Mouse (Mus musculus) heart, postnatal 14 days (tissue): ENCODE data around the gene Acyp2. TPM values are rescaled to one million over a fixed set of nuclear protein-coding genes. Genes with fewer than 3 reads are reported as not detected.

Experiments
- DNase-seq, 2 experiments: peaks; one replicate each; pipeline ENCODE4 v3.0.0; 2021 to 2022
- intact Hi-C: fragments of 180-260 bp; cut with DNase I; formaldehyde crosslinking; loops from one replicate; pipeline ENCODE4 v1.15.1; 2025
- total RNA-seq, 2 experiments: library from RNA; stranded (reverse); gene quantifications; 2 replicates each; pipeline ENCODE4 v1.2.3; 2021

Gene Acyp2
- total RNA-seq, 2 experiments from 2014 or later: 62.3 to 66.1 TPM

DNA sequence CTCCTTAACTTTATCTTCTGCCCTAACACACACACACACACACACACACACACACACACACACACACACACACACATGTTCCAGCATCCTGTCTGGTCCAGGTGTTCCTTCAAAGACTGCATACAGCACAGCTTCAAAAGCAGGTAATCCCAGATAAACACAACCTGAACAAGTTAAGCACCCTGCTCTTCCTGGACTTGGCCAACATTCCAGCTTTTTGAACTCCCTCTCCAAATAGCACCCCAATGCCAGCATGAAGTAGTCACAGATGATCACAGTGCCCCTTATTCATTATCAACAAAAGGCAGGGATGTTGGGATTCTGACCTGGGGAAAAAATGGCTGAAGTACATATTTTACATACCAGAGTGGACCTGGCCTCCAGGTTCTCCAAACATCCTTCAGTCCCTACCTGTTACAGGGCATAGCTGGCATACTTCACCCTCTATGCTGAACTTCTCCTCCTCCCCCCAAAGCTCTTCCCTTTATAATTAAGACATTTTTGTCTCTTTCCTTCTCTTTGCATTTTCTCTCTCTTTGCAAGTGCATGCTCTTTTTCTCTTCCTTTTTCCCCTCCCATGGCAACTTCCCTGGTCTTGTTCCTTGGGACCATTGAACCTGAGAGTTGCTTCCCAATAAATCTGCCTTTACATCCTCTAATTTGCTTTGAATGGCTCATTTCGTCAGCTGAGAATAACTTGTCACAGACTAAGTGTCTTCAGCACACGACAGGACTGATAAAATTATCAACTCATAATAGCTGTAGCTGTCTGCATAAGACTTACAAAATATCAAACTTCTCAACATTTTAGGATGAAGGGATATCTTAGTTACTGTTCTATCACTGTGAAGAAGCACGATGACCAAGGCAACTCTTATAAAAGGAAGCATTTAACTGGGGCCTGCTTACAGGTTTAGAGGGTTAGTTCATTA is 41.5 kb downstream of the Acyp2 start:
- DNase-seq: no peak

DNA sequence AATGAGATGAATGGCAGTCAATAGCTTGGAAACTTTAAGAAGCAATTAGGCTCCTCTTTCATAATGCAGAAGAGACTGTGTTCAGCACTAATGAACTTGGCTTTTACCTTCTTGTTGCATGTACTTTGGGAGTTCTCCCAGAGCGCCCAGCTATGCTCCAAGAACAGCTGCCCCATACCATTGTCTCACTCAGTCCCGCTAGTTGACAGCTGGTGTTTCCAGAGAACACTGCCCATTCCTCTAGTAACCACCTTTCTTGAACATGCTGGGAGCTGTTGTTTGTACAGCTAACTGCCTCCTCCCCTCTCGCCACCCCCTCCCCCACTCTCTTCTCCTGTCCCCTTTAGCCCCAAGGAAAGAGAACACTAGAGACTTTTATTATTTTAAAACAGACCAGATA is 52.1 kb downstream of the Acyp2 start:
- intact Hi-C loops: no loop called here
- DNase-seq: no peak

More for the DNA sequence above, 41.5 kb downstream of the Acyp2 start:
- intact Hi-C loops: no loop called here

DNA sequence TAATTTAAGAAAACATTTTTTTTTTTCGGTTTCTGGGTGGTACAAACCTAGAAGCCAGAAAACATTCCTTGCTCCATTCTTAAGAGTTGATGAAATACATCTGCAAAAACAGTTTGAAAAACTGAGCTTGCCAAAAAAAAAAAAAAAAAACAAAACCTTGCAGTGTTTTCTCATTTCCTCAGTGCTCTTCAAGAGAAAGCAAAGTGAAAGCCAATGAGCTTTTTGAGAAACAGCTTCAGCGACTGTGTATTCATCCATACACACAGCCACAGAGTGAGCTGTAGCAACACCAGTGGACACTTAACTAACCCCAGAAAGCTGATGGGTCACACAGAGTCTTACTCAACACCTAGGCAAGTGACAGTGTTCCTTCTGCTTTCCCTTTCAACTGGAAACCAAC is 69.4 kb downstream of the Acyp2 start:
- peak; percentile 9 to 10 for DNase-seq
- intact Hi-C loops: no loop called here

DNA sequence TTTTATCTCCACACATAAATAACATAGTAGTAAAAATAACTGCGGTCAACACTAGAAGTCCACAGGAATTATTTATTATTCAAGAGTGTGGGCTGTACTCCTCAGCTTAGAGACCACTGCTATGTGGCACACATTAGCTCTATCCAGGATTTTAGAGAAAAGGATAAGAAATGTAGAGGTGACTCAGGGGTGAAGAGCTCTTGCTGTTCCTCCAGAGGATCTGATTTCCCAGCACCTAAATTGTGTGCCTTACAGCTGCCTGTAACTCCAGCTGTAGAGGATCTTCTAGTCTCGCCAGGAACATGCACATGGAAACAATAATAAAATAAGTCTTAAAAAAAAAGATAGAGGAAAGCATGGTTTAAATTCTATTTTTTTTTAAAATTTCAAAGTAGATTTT is 70.5 kb downstream of the Acyp2 start:
- peak in 1 of 2 experiments; percentile 9 for DNase-seq
- intact Hi-C loops: no loop called here

DNA sequence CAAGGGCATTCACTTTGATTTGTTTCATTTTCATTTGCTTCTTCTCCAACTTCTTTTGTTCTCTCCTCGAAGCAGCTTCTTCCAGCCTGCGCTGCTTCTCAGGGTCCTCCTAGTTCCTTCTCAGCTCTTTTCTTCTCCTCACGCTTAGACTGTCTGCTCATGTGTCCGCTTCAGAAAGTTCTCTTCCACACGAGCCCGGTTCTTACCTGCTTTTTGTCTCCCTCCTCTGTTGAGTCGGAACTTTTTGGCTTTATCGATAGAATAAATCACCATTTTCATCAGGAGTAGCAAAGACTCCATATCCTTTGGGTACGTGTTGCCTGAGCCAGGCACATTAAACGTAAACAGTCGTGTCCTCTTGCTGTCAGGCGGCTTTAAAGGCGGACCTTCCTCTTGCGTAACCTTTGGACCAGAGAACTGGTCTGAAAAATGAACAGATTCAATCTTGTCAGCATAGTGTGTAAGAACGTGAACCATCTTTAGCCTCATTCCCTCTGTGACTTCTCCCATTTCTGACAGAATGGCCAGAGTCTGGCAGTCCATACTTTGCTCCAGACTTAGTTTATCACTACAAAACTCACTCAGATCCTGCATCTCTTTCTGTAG is 76.5 kb downstream of the Acyp2 start:
- DNase-seq: no peak
- intact Hi-C loops: no loop called here

DNA sequence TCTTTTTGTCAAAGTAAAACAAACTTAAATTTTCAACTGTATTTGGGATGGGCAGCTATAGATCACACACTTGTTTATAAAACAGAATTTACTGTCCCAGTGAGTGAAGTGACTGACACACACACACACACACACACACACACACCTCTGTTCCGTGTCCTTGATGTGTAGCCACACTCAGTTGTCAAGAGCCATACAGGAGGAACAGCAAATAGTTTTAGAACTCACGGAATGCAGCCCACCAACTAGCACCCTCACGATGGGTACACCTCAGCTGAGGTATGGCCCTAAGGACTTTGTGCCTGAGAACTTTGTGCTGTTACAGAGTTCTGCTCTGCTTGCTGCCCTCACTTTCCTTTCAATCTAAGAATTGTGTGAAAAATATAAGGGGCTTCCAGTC is 78.8 kb downstream of the Acyp2 start:
- no peak for DNase-seq
- intact Hi-C loops: no loop called here

DNA sequence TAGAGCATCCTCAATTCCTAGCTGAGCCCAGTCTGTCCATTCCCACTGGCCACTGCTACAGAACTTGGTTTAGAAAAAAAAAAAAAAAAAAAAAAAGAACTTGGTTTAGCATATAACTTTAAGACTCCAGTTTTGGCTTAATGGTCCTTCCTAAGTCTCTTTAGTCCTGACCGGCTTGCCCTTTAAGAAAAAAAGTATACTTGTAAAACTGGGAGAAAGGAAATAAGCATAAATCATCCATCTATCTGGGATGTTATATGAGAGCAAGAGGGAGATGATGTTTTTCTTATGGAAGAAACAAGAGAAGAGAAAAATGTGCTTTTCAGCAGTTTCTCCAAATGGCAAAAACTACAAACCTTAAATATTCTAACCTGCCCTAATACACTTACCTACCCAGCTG is 89.2 kb downstream of the Acyp2 start:
- intact Hi-C loops: no loop called here
- DNase-seq: no peak

DNA sequence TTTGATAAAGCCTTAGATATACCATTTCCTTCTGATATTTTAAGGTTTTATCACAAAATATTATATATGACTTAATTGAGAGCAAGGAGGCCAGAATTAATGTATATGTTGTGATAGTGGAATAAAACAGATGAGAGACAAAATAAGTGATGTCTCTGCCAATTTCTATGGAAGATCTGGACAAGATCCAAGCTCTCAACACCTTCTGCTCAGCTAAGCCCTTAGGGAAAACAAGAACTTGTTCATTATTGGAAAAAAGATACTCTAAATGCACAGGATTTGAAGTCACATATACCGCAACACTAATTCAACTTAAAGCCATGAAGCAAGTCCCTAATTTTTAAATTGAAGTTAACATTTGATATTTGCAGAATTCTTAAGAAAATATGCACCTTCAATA is 96.0 kb downstream of the Acyp2 start:
- intact Hi-C loops: no loop called here
- no peak for DNase-seq

DNA sequence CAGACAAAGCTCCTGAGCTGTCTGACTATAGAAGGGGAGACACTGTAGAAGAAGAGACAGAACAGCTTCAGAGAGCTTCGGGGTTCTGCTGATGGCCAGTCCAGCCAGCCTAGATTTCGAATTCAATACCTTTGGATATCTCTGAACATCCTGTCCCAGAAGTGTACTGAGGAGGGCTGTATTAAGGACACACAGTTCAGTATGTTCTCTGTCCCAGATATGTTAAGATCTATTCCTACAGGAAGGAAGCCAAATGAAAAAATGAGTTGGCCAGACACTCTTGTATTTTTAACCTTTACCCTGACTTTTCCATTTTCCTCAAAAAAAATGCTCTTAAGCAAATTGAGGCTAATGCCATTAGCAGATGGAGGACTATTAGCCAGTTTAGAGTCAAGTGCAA is 132.3 kb downstream of the Acyp2 start:
- peak in 1 of 2 experiments; percentile 5 for DNase-seq
- intact Hi-C loops: no loop called here

DNA sequence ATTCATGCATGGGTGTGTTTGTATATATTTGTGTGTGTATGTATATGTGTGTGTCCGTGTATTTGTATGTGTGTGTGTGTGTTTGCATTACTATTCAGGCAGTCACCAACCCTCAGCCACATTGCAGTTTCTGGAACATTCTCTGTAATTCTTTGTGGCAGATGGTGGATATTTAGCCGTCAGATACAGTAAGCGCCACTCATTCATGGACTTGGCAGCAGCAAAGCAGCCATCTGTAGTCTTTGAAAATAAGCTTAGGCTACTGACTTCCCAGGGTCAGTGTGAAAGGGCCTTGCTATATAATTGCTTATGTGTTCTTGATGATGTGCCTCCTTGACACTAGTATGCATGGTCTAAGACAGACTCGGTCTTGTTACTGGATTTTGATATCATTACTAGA is 141.2 kb downstream of the Acyp2 start:
- DNase-seq: no peak
- intact Hi-C loops: no loop called here

DNA sequence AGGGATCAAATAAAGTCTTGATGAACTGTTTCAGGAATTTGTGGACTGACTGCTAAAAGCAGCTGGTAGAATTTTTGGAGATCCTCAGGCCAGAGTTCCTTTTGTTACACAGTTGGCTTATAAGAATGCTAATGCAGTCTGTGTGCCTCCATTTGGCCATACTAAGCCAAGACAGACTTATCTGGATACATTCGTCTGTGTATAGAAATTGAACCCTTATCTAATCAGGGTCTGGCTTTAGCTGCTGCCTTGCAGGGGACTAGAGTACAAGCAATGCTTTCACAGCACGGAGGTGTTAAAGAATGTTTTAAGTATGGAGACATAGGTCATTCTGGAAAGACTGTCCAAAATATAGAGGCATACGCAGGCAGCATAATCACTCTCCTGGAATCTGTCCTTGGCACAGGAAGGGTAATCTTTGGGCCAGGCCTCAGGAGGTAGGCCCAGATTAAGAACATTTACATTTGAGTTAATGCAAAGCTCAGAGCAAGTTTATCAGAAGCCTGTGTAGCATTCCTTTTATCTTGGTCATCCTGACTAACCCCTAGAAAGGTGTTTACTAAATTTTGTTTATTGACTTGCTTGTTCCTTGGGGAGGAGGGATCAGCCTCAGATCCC is 150.5 kb downstream of the Acyp2 start:
- no peak for DNase-seq
- intact Hi-C loops: no loop called here

DNA sequence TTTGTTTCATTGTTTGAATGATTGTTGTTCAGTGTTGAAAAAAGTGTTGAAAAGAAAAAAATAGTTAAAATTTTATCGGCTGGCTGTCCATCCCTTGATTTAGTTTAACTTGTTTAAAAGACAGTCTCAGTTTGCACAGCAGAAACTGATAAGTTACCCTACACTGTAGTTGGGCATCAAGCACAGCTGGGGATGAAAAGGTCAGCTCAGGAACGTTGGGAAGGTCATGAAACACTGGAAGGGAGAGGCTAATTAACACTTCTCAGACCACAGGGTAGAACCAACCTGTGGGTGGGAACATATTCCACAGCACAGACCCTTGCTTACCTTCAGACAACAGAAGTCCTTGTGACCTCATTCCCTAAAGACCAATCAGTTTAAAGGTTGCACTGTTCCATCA is 152.2 kb downstream of the Acyp2 start:
- intact Hi-C loops: no loop called here
- DNase-seq: no peak

DNA sequence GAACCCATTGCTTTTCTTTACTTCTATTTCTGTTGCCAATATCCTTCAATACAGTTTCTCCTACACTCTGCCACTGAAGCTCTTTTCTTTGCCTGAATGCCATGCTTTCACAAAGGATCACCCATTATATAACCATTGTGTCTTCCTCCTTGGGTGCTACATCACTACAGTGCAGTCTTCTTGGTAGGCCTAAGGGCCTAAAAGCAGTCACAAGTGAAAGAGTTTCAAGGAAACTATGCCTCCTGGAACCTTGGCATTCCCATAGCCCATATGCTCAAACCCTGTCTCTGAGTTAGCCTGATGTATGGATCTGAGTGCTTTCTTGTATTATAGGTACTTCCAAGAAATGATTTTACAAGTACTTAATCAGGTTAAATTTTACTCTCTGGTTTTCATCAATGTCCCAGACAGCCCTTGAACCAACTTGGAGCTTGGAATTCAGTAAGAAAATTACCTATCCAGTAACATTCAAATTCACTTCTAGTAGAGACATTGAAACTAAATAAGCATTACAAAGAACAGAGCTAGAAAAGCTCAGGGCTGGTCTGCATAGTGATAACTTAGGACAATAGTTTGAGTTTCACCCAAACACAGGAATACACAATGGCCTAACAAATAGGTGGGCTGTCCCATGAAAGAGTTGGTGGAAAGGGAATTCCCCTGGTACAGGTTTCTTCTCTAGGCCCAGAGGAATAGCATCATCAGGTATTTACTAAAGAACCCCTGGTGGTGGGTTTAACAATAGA is 157.7 kb downstream of the Acyp2 start:
- intact Hi-C loops: no loop called here
- DNase-seq: no peak

DNA sequence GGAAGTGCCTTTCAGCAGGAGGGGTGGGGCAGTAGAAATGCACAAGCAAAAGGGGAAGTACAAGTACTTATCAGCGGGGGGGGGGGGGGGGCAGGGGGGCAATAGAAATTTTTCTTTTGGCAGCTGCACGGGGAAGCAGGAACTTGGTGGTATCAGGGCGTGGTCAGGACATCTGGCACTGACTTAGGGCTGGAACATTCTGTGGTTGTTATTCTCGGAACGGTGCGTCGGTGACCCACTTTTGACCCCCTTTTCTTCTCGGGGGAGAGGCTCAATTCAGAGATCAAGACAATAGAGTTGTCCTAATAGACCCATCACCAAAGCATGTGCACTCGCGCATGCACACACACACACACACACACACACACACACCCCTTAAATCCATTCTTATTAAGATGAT is 161.2 kb downstream of the Acyp2 start:
- DNase-seq: no peak
- intact Hi-C loops: no loop called here

DNA sequence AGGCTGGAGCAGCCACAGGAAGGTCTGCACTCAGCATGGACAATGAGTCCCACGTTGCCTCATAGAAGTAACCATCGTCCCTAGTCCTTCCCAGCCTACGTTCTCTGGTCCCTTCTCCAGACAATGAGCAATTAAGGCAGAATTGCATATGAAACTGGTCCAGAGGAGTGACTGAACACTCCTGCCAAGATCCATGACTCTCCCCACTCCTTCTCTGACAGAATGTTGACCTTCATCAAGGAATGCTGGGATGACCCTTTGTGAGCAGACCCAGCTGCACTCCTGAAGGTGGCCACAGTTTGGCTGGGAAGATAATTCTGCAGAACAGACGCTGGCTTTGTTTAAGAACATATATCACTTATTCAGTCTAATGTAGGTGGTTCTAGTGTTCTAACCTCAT is 166.1 kb downstream of the Acyp2 start:
- DNase-seq: no peak
- intact Hi-C loops: no loop called here

DNA sequence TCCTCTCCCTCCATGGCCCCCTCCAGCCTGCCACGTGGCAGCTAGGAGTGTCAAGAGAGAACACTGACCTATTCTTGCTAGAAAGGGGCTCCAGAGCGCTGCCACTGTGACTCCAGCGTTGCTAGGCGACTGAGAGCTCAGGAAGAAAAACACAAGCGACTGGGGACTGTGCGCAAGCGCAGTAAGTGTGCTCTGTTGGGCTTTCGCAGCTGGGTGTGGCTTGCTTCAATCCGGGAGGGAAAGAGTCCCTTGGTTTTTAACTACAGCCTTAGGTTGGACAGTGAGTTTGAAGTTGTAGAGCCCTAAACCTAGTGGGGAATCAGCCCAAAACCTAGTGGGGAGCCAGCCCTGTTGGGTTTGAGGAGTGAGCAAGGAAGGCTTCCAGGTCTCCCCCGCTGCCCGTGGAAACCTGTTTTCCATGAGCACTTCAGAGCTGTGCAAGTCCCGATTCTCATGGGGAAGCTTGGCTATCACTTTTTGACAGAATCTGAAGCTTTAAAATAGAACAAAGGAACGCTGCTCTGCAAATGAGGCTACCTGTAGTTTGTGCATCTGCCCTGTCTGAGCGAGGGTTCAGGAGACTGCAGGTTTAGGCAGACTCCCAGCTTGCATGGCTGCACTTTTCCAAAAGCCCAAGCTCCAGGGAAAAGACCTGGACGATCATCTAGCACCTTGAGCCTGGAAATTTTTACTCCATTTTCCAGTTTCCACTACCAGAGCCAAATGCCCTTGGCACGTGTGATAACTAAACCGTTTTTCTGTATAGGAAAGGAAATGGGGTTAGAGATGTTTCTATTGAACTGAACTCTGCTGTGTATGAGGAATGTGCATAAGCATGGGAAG is 177.4 kb downstream of the Acyp2 start, which contains the start of gene 4930505A04Rik:
TSS of gene 4930505A04Rik (minus strand) at position 77 of the 843 bp plus-strand sequence.
- peak; percentile 87 to 88 for DNase-seq

DNA sequence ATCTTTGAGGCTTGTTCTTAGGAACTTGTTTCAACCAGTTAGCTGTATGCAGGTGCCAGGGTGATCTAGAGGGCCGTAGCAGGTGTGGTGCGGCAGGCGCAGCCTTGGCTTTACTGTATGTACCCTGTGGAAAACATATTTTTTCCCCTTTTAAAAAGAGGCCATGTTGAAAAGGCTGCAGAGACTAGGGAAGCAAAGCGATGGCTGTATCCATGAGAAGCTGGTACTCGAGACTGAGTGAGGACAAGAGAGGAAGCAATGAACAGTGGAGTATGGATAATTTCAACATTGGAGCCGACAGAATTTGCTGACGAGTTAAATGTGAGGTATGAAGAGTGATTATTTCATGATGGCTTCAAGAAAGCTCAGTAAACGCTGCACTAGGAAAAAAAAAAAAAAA is 178.2 kb downstream of the Acyp2 start:
- no peak for DNase-seq
- intact Hi-C loops: loop anchor here (5.0 to 10.0 kb wide), 2 partner anchors 174 to 204 kb away; partner anchors contain the start of genes Acyp2 and Sptbn1

More for the DNA sequence above, 177.4 kb downstream of the Acyp2 start, which contains the start of gene 4930505A04Rik:
- intact Hi-C loops: loop anchor here (5.0 to 10.0 kb wide), 2 partner anchors 173 to 205 kb away; partner anchors contain the start of genes Acyp2 and Sptbn1
